ENCODE assay signal across 12 mouse cellular contexts in genomic region chr1:194985442-194986210, GRCm38 (mm10). TPM values are rescaled to one million over a fixed set of nuclear protein-coding genes. Genes with fewer than 3 reads are reported as not detected.
A peak's percentile ranks its signal among the peaks of the same experiment; 100 is the strongest.
DNase-seq lines count a peak whose midpoint lies in the region; ATAC-seq lines count a peak whose summit lies in the region.
"Had no signal": no experiment of that assay in that cellular context is flagged by ENCODE, and none has a peak within 500 bp of the region (broad histone marks: within the 10 kb centered on the region; RNA-seq: fewer than 3 reads in every experiment).

No protein-coding gene starts in this region.

- no peak overlapping the region for H3K9ac ChIP-seq in hindbrain, embryonic 12.5 days
- H3K9ac ChIP-seq: liver, embryonic 15.5 days; midbrain, embryonic 12.5 days had no signal

- no peaks in the 10 kb centered on the region for H3K27me3 ChIP-seq in hindbrain, embryonic 12.5 days
- H3K27me3 ChIP-seq: liver, embryonic 15.5 days; midbrain, embryonic 12.5 days had no signal

- H3K36me3 ChIP-seq in hindbrain, embryonic 12.5 days: no peaks in the 10 kb centered on the region
- H3K36me3 ChIP-seq: liver, embryonic 15.5 days; midbrain, embryonic 12.5 days had no signal

- no peak overlapping the region for H3K4me3 ChIP-seq in hindbrain, embryonic 12.5 days
- H3K4me3 ChIP-seq: liver, embryonic 15.5 days; midbrain, embryonic 12.5 days had no signal

- WGBS in hindbrain, embryonic 12.5 days: 82% methylated on average over 4 of the region's 4 CpGs

- peak; percentile 71; the same call in 1 of the 2 replicates for ATAC-seq in erythroblast, adult 5-6 weeks (replicated peaks; ENCODE audit: low FRiP score, poor library complexity, severe bottlenecking)
- peak; percentile 71 for ATAC-seq in megakaryocyte, adult 5-6 weeks (ENCODE audit: poor library complexity, severe bottlenecking)
- ATAC-seq in hindbrain, embryonic 12.5 days (ENCODE audit: low FRiP score): no peak

- H3K4me2 ChIP-seq in hindbrain, embryonic 12.5 days (replicated peaks): no peak overlapping the region
- H3K4me2 ChIP-seq: liver, embryonic 15.5 days; midbrain, embryonic 12.5 days had no signal

- H3K9me3 ChIP-seq in hindbrain, embryonic 12.5 days (replicated peaks): no peaks in the 10 kb centered on the region
- H3K9me3 ChIP-seq: liver, embryonic 15.5 days; midbrain, embryonic 12.5 days had no signal

- no peaks in the 10 kb centered on the region for H3K4me1 ChIP-seq in hindbrain, embryonic 12.5 days
- H3K4me1 ChIP-seq: midbrain, embryonic 12.5 days had no signal

- H3K27ac ChIP-seq in hindbrain, embryonic 12.5 days: no peak overlapping the region
- H3K27ac ChIP-seq: midbrain, embryonic 12.5 days had no signal

- peak; percentile 89 for DNase-seq in heart, adult 11 months
- DNase-seq in heart, postnatal 4 days: no peak
- peak; percentile 63 for DNase-seq in 416B (ENCODE audit: low read depth)
- DNase-seq in thymus, postnatal 4 days: no peak
- DNase-seq in left cerebral cortex, adult 8-10 months (ENCODE audit: low spot score in 2 of 2): no peak
- DNase-seq: cerebellum, adult 2 months; thymus, postnatal 25 days had no signal

RNA-seq across cellular contexts. Expression of gene Cd34, which starts 47.0 kb away (rescaled TPM):
- total RNA-seq in heart, postnatal 4 days (2021): 100 to 1,000 TPM; 225 to 235 TPM
- 14.0 and 14.8 TPM in 2 replicates for total RNA-seq in erythroblast, adult 5-6 weeks (2015; ENCODE audit: low replicate concordance)
- total RNA-seq in erythroblast, adult 5-6 weeks (2017; ENCODE audit: low replicate concordance): 5.2 and 8.3 TPM in 2 replicates
- total RNA-seq in megakaryocyte, adult 5-6 weeks (2015): 11.7 and 15.8 TPM in 2 replicates
- total RNA-seq in megakaryocyte, adult 5-6 weeks (2017): 21.0 and 21.2 TPM in 2 replicates
- 44.7 and 50.0 TPM in 2 replicates for polyA plus RNA-seq in hindbrain, embryonic 12.5 days (2016; fragmentation: Nextera tagmentation; extraction: Ambion mirVana)
- total RNA-seq in left cerebral cortex, adult 8-10 months (2022): 10 to 100 TPM; 58.3 to 75.9 (median 69.7) TPM

Comparison
In these comparisons a context has a peak if more than half of its experiments do, and no peak if none do; other contexts are left out.
1. DNase-seq: peak in heart, adult 11 months (single experiment) and 416B (single experiment); none in heart, postnatal 4 days (single experiment), thymus, postnatal 4 days (single experiment) and left cerebral cortex, adult 8-10 months (0 of 2).